Mouse (Mus musculus) forebrain, embryonic 15.5 days (tissue): Measurements from ENCODE around the gene Ubr3. TPM values are rescaled to one million over a fixed set of nuclear protein-coding genes. Genes with fewer than 3 reads are reported as not detected.
A peak's percentile ranks its signal among the peaks of the same experiment; 100 is the strongest.

ENCODE experiments used
- ATAC-seq: fragments of 200-750 bp; cut with Nextera tagmentation; replicated peaks from 2 replicates; pipeline ENCODE4 v1.8.0; 2017; ENCODE audit warnings: mild to moderate bottlenecking, moderate TSS enrichment, moderate library complexity
- H3K27ac ChIP-seq: fragments of 300-500 bp; sonication (generic); replicated peaks from 2 replicates; pipeline ENCODE4 v1.5.1; 2015; ENCODE audit warnings: mild to moderate bottlenecking, inconsistent platforms
- H3K27me3 ChIP-seq: fragments of 300-500 bp; sonication (generic); 2 replicates; pipeline ENCODE4 v1.6.1; 2015; ENCODE audit warnings: inconsistent platforms
- H3K36me3 ChIP-seq: fragments of 300-500 bp; sonication (generic); 2 replicates; pipeline ENCODE4 v1.6.1; 2015; ENCODE audit warnings: mild to moderate bottlenecking, inconsistent platforms
- H3K4me1 ChIP-seq: fragments of 300-500 bp; sonication (generic); 2 replicates; pipeline ENCODE4 v1.6.1; 2015; ENCODE audit warnings: inconsistent platforms
- H3K4me2 ChIP-seq: fragments of 300-500 bp; sonication (generic); replicated peaks from 2 replicates; pipeline ENCODE4 v1.6.1; 2015; ENCODE audit warnings: mild to moderate bottlenecking, inconsistent platforms
- H3K4me3 ChIP-seq: fragments of 300-500 bp; sonication (generic); 2 replicates; pipeline ENCODE4 v1.5.1; 2015; ENCODE audit warnings: mild to moderate bottlenecking, inconsistent platforms
- H3K9ac ChIP-seq: fragments of 300-500 bp; sonication (generic); replicated peaks from 2 replicates; pipeline ENCODE4 v1.6.1; 2015; ENCODE audit warnings: mild to moderate bottlenecking, inconsistent platforms
- H3K9me3 ChIP-seq: fragments of 300-500 bp; sonication (generic); 2 replicates; pipeline ENCODE4 v1.6.1; 2016; ENCODE audit warnings: inconsistent platforms
- WGBS: fragments of 180-500 bp; shearing (Covaris S2); methylation state at CpG from one replicate; pipeline ENCODE4 v1.1.7; 2015; ENCODE audit warnings: mixed read lengths; 5-methylcytosine and 5-hydroxymethylcytosine counted together
- polyA plus RNA-seq: library from polyadenylated mRNA; unstranded; fragments of >200 nt; fragmentation: Nextera tagmentation; extraction: Ambion mirVana; gene quantifications from 2 replicates; pipeline ENCODE4 v1.2.1, GENCODE M21; 2015

Gene Ubr3
- polyA plus RNA-seq: 15.2 and 16.2 TPM in 2 replicates

GRCm38 (mm10) chr2:69897039-69897617 is at the start of gene Ubr3:
Ubr3 (plus strand) TSS chr2:69897246.
- peak within 1 kb of the TSS; percentile 88 for H3K4me2 ChIP-seq
- ATAC-seq: peak; percentile 99
- peak within 1 kb of the TSS; percentile 89 for H3K27ac ChIP-seq
- H3K9me3 ChIP-seq: no peaks in the 10 kb centered on the region
- no peaks in the 10 kb centered on the region for H3K27me3 ChIP-seq
- H3K4me3 ChIP-seq: peak within 1 kb of the TSS; percentile 71
- peaks cover 22% of the 10 kb centered on the region for H3K4me1 ChIP-seq
- WGBS: under 1% methylated on average over 60 of the region's 65 CpGs
- H3K9ac ChIP-seq: peak within 1 kb of the TSS; percentile 77
- 0 out of 2 replicates have a peak, but pooled peaks cover 3% of the 10 kb centered on the region for H3K36me3 ChIP-seq

GRCm38 (mm10) chr2:69849215-69849614 is 47.8 kb upstream of the Ubr3 start:
- Histone ChIP-seq H3K27me3 (no peaks in the 10 kb centered on the region), H3K4me3 (no peak overlapping the region), H3K4me1 (no peaks in the 10 kb centered on the region), H3K4me2 (no peak overlapping the region), H3K27ac (no peak overlapping the region), H3K9ac (no peak overlapping the region), H3K36me3 (no peaks in the 10 kb centered on the region), H3K9me3 (no peaks in the 10 kb centered on the region)
- 62% methylated on average over 6 of the region's 6 CpGs for WGBS
- no peak for ATAC-seq

- ATAC-seq: no peak
- H3K4me3 ChIP-seq: no peak overlapping the region
- no peaks in the 10 kb centered on the region for H3K9me3 ChIP-seq
- H3K36me3 ChIP-seq: no peaks in the 10 kb centered on the region
- H3K9ac ChIP-seq: no peak overlapping the region
- no peak overlapping the region for H3K4me2 ChIP-seq
- WGBS: 50% methylated on average over 2 of the region's 2 CpGs
- no peaks in the 10 kb centered on the region for H3K4me1 ChIP-seq
- H3K27ac ChIP-seq: no peak overlapping the region
- H3K27me3 ChIP-seq: no peaks in the 10 kb centered on the region
Measured at GRCm38 (mm10) chr2:69851427-69852058, 45.5 kb upstream of the Ubr3 start.

- Histone ChIP-seq H3K4me1 (peaks cover 4% of the 10 kb centered on the region; the same call in 1 of the 2 replicates), H3K9ac (no peak overlapping the region), H3K27ac (no peak overlapping the region), H3K4me3 (no peak overlapping the region), H3K27me3 (no peaks in the 10 kb centered on the region), H3K4me2 (no peak overlapping the region), H3K9me3 (no peaks in the 10 kb centered on the region), H3K36me3 (no peaks in the 10 kb centered on the region)
- 73% methylated on average over 8 of the region's 8 CpGs for WGBS
- ATAC-seq: no peak
Measured at GRCm38 (mm10) chr2:69856392-69856791, 40.7 kb upstream of the Ubr3 start.

GRCm38 (mm10) chr2:69857882-69858281 is 39.2 kb upstream of the Ubr3 start:
- no peaks in the 10 kb centered on the region for H3K9me3 ChIP-seq
- H3K4me3 ChIP-seq: no peak overlapping the region
- H3K4me1 ChIP-seq: peaks cover 12% of the 10 kb centered on the region
- H3K4me2 ChIP-seq: no peak overlapping the region
- no peak overlapping the region for H3K27ac ChIP-seq
- ATAC-seq: no peak
- H3K27me3 ChIP-seq: no peaks in the 10 kb centered on the region
- H3K9ac ChIP-seq: no peak overlapping the region
- H3K36me3 ChIP-seq: no peaks in the 10 kb centered on the region
- WGBS: 82% methylated on average over 1 of the region's 1 CpGs

- H3K4me1 ChIP-seq: peaks cover 29% of the 10 kb centered on the region
- H3K36me3 ChIP-seq: peaks cover 7% of the 10 kb centered on the region; the same call in 1 of the 2 replicates
- H3K9me3 ChIP-seq: no peaks in the 10 kb centered on the region
- ATAC-seq: peak; percentile 81
- H3K4me2 ChIP-seq: peak overlapping the region; percentile 70
- peak overlapping the region; percentile 92 for H3K4me3 ChIP-seq
- H3K9ac ChIP-seq: peak overlapping the region; percentile 100
- WGBS: 12% methylated on average over 13 of the region's 13 CpGs
- H3K27me3 ChIP-seq: no peaks in the 10 kb centered on the region
- peak overlapping the region; percentile 82 for H3K27ac ChIP-seq
Measured at GRCm38 (mm10) chr2:69860972-69861452, 36.0 kb upstream of the Ubr3 start.

GRCm38 (mm10) chr2:69861485-69862091 is 35.5 kb upstream of the Ubr3 start, which contains the start of gene Ssb:
Ssb (plus strand) TSS chr2:69861562.
- H3K4me2 ChIP-seq: peak within 1 kb of the TSS; percentile 81
- H3K27me3 ChIP-seq: no peaks in the 10 kb centered on the region
- peak within 1 kb of the TSS; percentile 82 for H3K27ac ChIP-seq
- peaks cover 12% of the 10 kb centered on the region; the same call in 1 of the 2 replicates for H3K36me3 ChIP-seq
- no peaks in the 10 kb centered on the region for H3K9me3 ChIP-seq
- H3K4me3 ChIP-seq: peak within 1 kb of the TSS; percentile 92
- WGBS: under 1% methylated on average over 66 of the region's 66 CpGs
- peak within 1 kb of the TSS; percentile 100 for H3K9ac ChIP-seq
- H3K4me1 ChIP-seq: peaks cover 29% of the 10 kb centered on the region
- peak; percentile 96 for ATAC-seq

- Histone ChIP-seq H3K27me3 (no peaks in the 10 kb centered on the region), H3K4me2 (peak overlapping the region; percentile 81), H3K4me1 (peaks cover 29% of the 10 kb centered on the region), H3K36me3 (peaks cover 17% of the 10 kb centered on the region), H3K9ac (peak overlapping the region; percentile 100), H3K9me3 (no peaks in the 10 kb centered on the region), H3K27ac (peak overlapping the region; percentile 82; the same call in 1 of the 2 replicates), H3K4me3 (peak overlapping the region; percentile 92)
- no peak for ATAC-seq
- WGBS: 2% methylated on average over 13 of the region's 13 CpGs
Measured at GRCm38 (mm10) chr2:69862117-69862657, 34.9 kb upstream of the Ubr3 start.

GRCm38 (mm10) chr2:69883990-69884391 is 13.1 kb upstream of the Ubr3 start:
- H3K4me3 ChIP-seq: no peak overlapping the region
- no peak for ATAC-seq
- 75% methylated on average over 2 of the region's 2 CpGs for WGBS
- no peaks in the 10 kb centered on the region for H3K27me3 ChIP-seq
- peaks cover 13% of the 10 kb centered on the region for H3K4me1 ChIP-seq
- no peak overlapping the region for H3K27ac ChIP-seq
- H3K9me3 ChIP-seq: no peaks in the 10 kb centered on the region
- no peak overlapping the region for H3K4me2 ChIP-seq
- no peak overlapping the region for H3K9ac ChIP-seq
- H3K36me3 ChIP-seq: no peaks in the 10 kb centered on the region

- H3K9ac ChIP-seq: peak overlapping the region; percentile 63; the same call in 1 of the 2 replicates
- 62% methylated on average over 6 of the region's 6 CpGs for WGBS
Measured at GRCm38 (mm10) chr2:69884581-69884980, 12.5 kb upstream of the Ubr3 start.

GRCm38 (mm10) chr2:69885050-69885449 is 12.0 kb upstream of the Ubr3 start:
- ATAC-seq: peak; percentile 24; the same call in 1 of the 2 replicates
- Histone ChIP-seq H3K4me1 (peaks cover 13% of the 10 kb centered on the region), H3K27ac (0 out of 2 replicates have a peak overlapping the region, but pooled peaks have one; percentile 27), H3K36me3 (no peaks in the 10 kb centered on the region), H3K4me3 (peak overlapping the region; percentile 56), H3K9me3 (no peaks in the 10 kb centered on the region), H3K9ac (peak overlapping the region; percentile 63), H3K4me2 (peak overlapping the region; percentile 57), H3K27me3 (no peaks in the 10 kb centered on the region)
- 8% methylated on average over 12 of the region's 12 CpGs for WGBS

More at GRCm38 (mm10) chr2:69884581-69884980, 12.5 kb upstream of the Ubr3 start:
- Histone ChIP-seq H3K4me2 (peak overlapping the region; percentile 57), H3K27ac (no peak overlapping the region), H3K9me3 (no peaks in the 10 kb centered on the region), H3K36me3 (no peaks in the 10 kb centered on the region), H3K4me1 (peaks cover 13% of the 10 kb centered on the region), H3K27me3 (no peaks in the 10 kb centered on the region), H3K4me3 (peak overlapping the region; percentile 56)
- no peak for ATAC-seq
